Mouse (Mus musculus): ENCODE results near the gene Tsc22d3. TPM values are rescaled to one million over a fixed set of nuclear protein-coding genes. Genes with fewer than 3 reads are reported as not detected.
"Not testable (repeated sequence)": the region's sequence is repeated elsewhere in the genome, so short reads cannot be mapped to it uniquely, and the experiment has no call there.

Tsc22d3 gene
- polyA plus RNA-seq, 1 experiment from 2014 or later = 95.8 TPM

DNA sequence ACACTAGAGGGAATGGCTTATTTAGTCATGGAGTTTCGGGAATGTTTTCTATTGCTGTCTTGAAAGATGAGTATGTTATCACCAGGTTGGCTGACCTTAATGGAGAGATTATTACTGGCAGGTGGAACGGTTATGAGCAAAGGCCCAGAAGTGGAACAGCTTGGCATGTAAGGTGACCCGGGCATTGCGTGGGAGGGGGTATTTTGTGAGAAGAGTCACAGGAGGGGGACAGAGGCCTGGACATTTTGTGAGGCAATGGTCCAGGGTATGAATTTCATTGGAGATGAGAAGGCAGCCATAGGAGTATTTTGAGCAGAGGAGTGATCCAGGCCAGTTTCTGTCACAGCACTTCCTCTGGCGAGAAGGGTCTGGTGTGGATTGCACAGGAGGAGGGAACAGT, 76.2 kb downstream of the Tsc22d3 start:
- no peak for ATAC-seq (replicated peaks)
- Histone ChIP-seq H3K9me3 (no peaks in the 10 kb centered on the region), H3K27ac (replicated peaks) (no peak overlapping the region), H3K4me2 (replicated peaks) (no peak overlapping the region), H3K9ac (replicated peaks) (no peak overlapping the region), H3K4me3 (no peak overlapping the region), H3K4me1 (peaks cover 4% of the 10 kb centered on the region; the same call in 1 of the 2 replicates), H3K27me3 (peaks cover 2% of the 10 kb centered on the region; the same call in 1 of the 2 replicates), H3K36me3 (no peaks in the 10 kb centered on the region)
- 91% methylated on average over 5 of the region's 5 CpGs for WGBS

- Histone ChIP-seq H3K9ac (replicated peaks) (no peak overlapping the region), H3K4me1 (peaks cover 4% of the 10 kb centered on the region; the same call in 1 of the 2 replicates), H3K27me3 (peaks cover 6% of the 10 kb centered on the region; the same call in 1 of the 2 replicates), H3K36me3 (no peaks in the 10 kb centered on the region), H3K4me2 (replicated peaks) (no peak overlapping the region), H3K9me3 (no peaks in the 10 kb centered on the region), H3K27ac (replicated peaks) (no peak overlapping the region), H3K4me3 (no peak overlapping the region)
- WGBS = 66% methylated on average over 14 of the region's 14 CpGs
- ATAC-seq (replicated peaks) = no peak
Observed at GRCm38 (mm10) chrX:140522071-140522765, 78.2 kb downstream of the Tsc22d3 start.

GRCm38 (mm10) chrX:140520146-140521102, 80.0 kb downstream of the Tsc22d3 start:
- Histone ChIP-seq H3K27me3 (peaks cover 6% of the 10 kb centered on the region; the same call in 1 of the 2 replicates), H3K9me3 (no peaks in the 10 kb centered on the region), H3K4me2 (replicated peaks) (peak overlapping the region; percentile 36), H3K27ac (replicated peaks) (no peak overlapping the region), H3K9ac (replicated peaks) (no peak overlapping the region), H3K4me1 (peaks cover 4% of the 10 kb centered on the region; the same call in 1 of the 2 replicates), H3K36me3 (no peaks in the 10 kb centered on the region), H3K4me3 (peak overlapping the region; percentile 5; the same call in 1 of the 2 replicates)
- WGBS = 25% methylated on average over 25 of the region's 25 CpGs
- ATAC-seq (replicated peaks) = peak; percentile 89

GRCm38 (mm10) chrX:140518351-140518750, 82.1 kb downstream of the Tsc22d3 start:
- no peak for ATAC-seq (replicated peaks)
- H3K27me3 ChIP-seq = peaks cover 6% of the 10 kb centered on the region; the same call in 1 of the 2 replicates
- no peaks in the 10 kb centered on the region for H3K36me3 ChIP-seq
- WGBS = 82% methylated on average over 8 of the region's 8 CpGs
- peaks cover 4% of the 10 kb centered on the region; the same call in 1 of the 2 replicates for H3K4me1 ChIP-seq
- H3K4me2 ChIP-seq (replicated peaks) = no peak overlapping the region
- H3K4me3 ChIP-seq = no peak overlapping the region
- H3K9ac ChIP-seq (replicated peaks) = no peak overlapping the region
- H3K27ac ChIP-seq (replicated peaks) = no peak overlapping the region
- H3K9me3 ChIP-seq = no peaks in the 10 kb centered on the region

DNA sequence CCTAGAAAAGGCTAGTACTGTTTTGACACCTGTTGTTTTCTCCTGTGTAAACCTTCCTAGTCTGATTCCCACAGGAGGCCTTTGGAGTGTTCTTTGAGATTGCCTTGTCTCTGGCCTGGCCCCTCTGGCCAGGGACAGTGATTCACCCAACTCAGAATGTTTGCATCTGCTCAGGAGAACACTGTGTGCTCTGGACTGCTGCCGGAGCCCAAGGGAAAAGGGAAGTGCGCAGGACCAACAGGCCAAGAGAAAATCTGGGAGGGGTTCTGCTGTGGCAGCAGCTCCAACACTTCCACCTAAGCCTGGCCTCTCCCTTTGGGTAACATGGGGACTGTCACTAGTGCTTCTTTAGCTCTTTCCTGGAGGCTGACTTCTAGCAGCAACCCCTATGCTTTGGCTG, 87.1 kb downstream of the Tsc22d3 start:
- H3K27ac ChIP-seq (replicated peaks) = no peak overlapping the region
- H3K4me2 ChIP-seq (replicated peaks) = no peak overlapping the region
- no peak overlapping the region for H3K9ac ChIP-seq (replicated peaks)
- 91% methylated on average over 2 of the region's 2 CpGs for WGBS
- H3K4me1 ChIP-seq = 0 out of 2 replicates have a peak, but pooled peaks cover 2% of the 10 kb centered on the region
- no peaks in the 10 kb centered on the region for H3K9me3 ChIP-seq
- 0 out of 2 replicates have a peak, but pooled peaks cover 6% of the 10 kb centered on the region for H3K27me3 ChIP-seq
- no peak for ATAC-seq (replicated peaks)
- no peak overlapping the region for H3K4me3 ChIP-seq
- H3K36me3 ChIP-seq = no peaks in the 10 kb centered on the region

DNA sequence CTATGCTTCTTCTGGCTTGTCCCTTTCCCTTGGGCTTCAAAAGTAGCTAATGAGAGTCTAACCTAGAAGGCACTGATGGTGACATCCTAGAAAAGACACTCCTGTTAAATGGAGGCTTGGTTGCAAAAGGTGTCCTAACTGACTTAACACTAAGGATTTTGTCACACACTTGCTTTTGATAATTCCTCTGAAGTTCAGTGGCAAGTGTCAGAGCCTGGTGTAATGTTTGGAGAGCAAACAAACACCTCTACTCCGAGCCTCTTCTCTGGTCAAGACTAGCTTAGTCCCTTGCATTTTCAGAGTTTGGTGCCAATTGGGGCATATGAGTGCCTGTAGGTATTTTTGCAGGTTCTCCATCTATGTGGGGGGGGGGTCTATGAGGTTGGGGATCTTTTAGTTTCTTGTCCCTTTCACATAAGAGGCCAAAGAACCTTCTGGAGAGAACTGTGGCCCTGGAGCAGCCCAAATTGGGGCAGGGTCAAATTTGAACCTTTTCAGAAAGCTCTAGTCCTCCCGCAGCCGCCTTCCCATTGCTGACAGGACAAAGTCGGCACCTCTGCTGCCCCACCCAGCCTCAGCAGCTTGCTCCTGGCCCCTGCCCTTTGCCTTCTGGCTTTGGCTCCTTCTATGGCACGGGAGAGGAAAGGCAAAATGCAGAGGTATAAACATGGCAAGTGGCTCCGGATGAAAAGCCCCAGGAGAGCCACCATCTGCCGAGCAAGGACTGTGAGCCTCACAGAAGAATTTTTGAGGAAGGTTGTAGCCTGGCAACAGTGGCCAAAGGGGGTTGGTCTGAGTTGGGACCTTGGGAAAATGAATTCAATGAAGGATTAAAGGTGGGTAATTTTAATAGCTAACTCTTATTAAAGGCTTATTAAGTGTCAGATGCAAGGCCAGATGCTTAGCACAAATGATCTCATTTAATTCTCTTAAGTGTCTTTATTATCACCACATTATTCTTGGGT, 88.5 kb downstream of the Tsc22d3 start:
- no peak overlapping the region for H3K9ac ChIP-seq (replicated peaks)
- no peak for ATAC-seq (replicated peaks)
- H3K27me3 ChIP-seq = 0 out of 2 replicates have a peak, but pooled peaks cover 6% of the 10 kb centered on the region
- H3K36me3 ChIP-seq = no peaks in the 10 kb centered on the region
- H3K4me1 ChIP-seq = 0 out of 2 replicates have a peak, but pooled peaks cover 2% of the 10 kb centered on the region
- no peak overlapping the region for H3K4me2 ChIP-seq (replicated peaks)
- no peak overlapping the region for H3K27ac ChIP-seq (replicated peaks)
- WGBS = 47% methylated on average over 7 of the region's 7 CpGs
- H3K9me3 ChIP-seq = no peaks in the 10 kb centered on the region
- no peak overlapping the region for H3K4me3 ChIP-seq

- H3K27ac ChIP-seq (replicated peaks) = no peak overlapping the region
- peak overlapping the region; percentile 23 for H3K4me3 ChIP-seq
- H3K27me3 ChIP-seq = 0 out of 2 replicates have a peak, but pooled peaks cover 6% of the 10 kb centered on the region
- 36% methylated on average over 24 of the region's 24 CpGs for WGBS
- no peaks in the 10 kb centered on the region for H3K9me3 ChIP-seq
- H3K4me2 ChIP-seq (replicated peaks) = peak overlapping the region; percentile 36
- 0 out of 2 replicates have a peak overlapping the region, but pooled peaks have one; percentile 26 for H3K9ac ChIP-seq (replicated peaks)
- no peak for ATAC-seq (replicated peaks)
- H3K4me1 ChIP-seq = 0 out of 2 replicates have a peak, but pooled peaks cover 2% of the 10 kb centered on the region
- H3K36me3 ChIP-seq = no peaks in the 10 kb centered on the region
Observed at GRCm38 (mm10) chrX:140510696-140511429, 89.6 kb downstream of the Tsc22d3 start.

- Histone ChIP-seq H3K36me3 (no peaks in the 10 kb centered on the region), H3K9me3 (no peaks in the 10 kb centered on the region), H3K27me3 (0 out of 2 replicates have a peak, but pooled peaks cover 6% of the 10 kb centered on the region), H3K4me1 (0 out of 2 replicates have a peak, but pooled peaks cover 2% of the 10 kb centered on the region), H3K9ac (replicated peaks) (no peak overlapping the region), H3K4me2 (replicated peaks) (no peak overlapping the region), H3K4me3 (no peak overlapping the region), H3K27ac (replicated peaks) (no peak overlapping the region)
- no peak for ATAC-seq (replicated peaks)
- 54% methylated on average over 6 of the region's 6 CpGs for WGBS
Observed at GRCm38 (mm10) chrX:140509817-140510216, 90.6 kb downstream of the Tsc22d3 start.

DNA sequence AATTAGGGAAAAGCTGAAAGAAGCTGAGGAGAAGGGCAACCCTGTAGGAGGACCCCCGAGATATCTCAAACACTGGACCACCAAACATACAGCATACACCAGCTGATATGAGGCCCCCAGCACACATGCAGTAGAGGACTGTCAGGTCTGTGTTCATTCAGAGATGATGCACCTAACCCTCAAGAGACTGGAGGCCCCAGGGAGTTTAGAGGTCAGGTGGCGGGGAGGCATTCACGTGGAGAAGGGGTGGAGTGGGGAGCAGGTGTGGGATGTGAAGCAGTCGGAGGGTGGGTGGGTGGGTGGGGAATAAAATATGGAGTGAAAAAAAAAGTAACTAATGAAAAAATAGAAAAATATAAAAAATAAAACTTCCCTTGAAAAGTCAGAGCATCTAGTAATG, 91.7 kb downstream of the Tsc22d3 start:
- H3K36me3 ChIP-seq; H3K4me2 ChIP-seq (replicated peaks); H3K9ac ChIP-seq (replicated peaks); H3K4me3 ChIP-seq; H3K9me3 ChIP-seq; H3K27me3 ChIP-seq; ATAC-seq (replicated peaks); H3K27ac ChIP-seq (replicated peaks); H3K4me1 ChIP-seq: not testable (repeated sequence)
- WGBS = 94% methylated on average over 4 of the region's 4 CpGs

DNA sequence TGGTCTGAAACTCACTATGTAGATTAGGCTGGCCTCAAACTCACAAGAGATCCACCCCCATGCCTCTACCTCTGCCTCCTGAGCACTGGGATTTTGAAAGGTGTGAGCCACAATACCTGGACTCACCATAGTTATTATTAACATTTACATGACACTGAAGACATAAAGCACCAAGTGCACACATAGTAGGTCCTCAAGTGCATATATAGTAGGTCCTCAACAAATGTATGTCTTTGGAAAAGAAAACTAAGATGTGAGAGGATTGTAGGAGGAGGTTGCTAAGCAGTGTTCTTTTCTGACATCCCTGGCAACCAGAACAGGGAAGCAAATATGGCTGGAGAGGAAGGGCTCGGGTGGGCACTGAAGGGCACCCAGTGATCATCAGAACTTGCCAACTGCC, 93.1 kb downstream of the Tsc22d3 start:
- Histone ChIP-seq H3K27me3 (0 out of 2 replicates have a peak, but pooled peaks cover 6% of the 10 kb centered on the region), H3K9me3 (no peaks in the 10 kb centered on the region), H3K36me3 (no peaks in the 10 kb centered on the region), H3K27ac (replicated peaks) (no peak overlapping the region), H3K4me2 (replicated peaks) (no peak overlapping the region), H3K4me3 (no peak overlapping the region), H3K9ac (replicated peaks) (no peak overlapping the region), H3K4me1 (0 out of 2 replicates have a peak, but pooled peaks cover 2% of the 10 kb centered on the region)
- no peak for ATAC-seq (replicated peaks)
- 63% methylated on average over 1 of the region's 1 CpGs for WGBS
